Mouse (Mus musculus) gastrocnemius, postnatal 36 days (tissue): Measurements from ENCODE around the gene Rnf150. TPM values are rescaled to one million over a fixed set of nuclear protein-coding genes. Genes with fewer than 3 reads are reported as not detected.

ENCODE experiments used
- DNase-seq, 2 experiments: peaks; one replicate each; pipeline ENCODE4 v3.0.0; 2022
- intact Hi-C: fragments of 180-260 bp; cut with DNase I; formaldehyde crosslinking; loops from one replicate; pipeline ENCODE4 v1.15.1; 2025
- total RNA-seq, 2 experiments: library from RNA; stranded (reverse); gene quantifications; 2 replicates each; pipeline ENCODE4 v1.2.3; 2021

The Rnf150 gene
- total RNA-seq, 2 experiments from 2014 or later, result 19.7 to 24.2 TPM

DNA sequence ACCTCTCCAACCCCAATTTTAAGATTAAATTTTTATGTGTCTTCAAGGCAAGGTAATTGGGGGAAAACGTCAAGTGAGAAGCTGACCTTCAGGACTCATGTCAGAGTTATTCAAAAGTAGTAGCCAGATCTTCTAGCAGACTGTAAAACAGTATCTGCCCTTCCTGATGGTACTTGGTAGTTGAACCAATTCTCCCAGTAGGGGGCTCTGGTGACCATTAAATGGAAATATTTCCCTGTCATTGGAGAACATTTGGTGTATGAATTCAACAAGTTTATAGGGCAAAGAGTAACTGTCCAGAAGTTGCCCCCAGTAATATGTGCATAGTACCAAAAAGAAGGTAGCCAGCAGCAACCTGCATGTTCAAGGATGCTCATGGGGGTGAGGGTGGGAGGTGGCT, 236.9 kb downstream of the Rnf150 start:
- intact Hi-C loops, result loop anchor here (5.0 to 10.0 kb wide), 3 partner anchors 77 to 245 kb away; partner anchors contain the start of gene Mgat4d
- DNase-seq, result no peak

DNA sequence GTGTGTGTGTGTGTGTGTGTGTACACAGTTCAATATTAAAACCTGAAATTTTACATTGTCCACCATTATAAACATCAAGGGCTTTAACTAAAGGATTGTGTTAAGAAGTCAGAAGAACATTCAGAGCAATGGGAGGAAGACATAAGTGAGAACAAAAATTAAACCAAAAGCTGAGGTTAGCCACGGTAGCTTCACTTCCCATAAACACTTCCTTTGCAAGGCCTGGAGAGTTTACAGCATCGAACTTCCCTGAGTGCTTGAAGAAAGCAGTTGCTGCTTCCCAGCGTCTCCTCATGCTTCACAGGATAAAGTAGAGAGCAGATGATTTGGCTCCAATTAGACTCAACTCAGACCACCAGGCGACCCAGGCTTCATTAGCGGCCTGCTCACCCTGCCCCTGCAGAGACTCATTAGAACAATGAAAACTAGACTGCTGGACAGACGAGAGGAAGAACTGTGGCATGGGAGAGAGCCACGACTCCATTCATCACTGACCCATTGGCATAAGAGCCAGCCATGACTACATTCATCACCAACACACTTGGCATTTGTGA, 239.9 kb downstream of the Rnf150 start:
- DNase-seq, result no peak
- intact Hi-C loops, result loop anchor here (5.0 to 10.0 kb wide), 3 partner anchors 74 to 242 kb away; partner anchors contain the start of gene Mgat4d

DNA sequence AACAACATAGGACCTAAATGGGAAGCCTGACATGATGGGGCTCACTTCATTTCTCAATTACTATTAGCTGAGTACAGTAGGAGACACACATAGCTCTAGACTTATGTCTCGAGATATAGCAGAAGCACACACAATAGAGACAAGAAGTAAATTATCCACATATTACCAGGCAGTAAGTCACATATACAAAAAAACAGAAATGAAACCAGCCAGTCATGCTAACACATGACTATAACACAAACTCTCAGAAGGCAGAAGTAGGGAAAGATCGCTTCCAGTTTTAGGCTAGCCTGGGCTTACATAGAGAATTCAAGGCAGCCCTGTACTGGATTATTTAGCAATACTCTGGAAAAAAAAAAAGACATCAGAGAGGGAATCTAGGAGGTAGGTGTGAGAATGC, 240.8 kb downstream of the Rnf150 start:
- intact Hi-C loops, result loop anchor here (5.0 to 10.0 kb wide), 3 partner anchors 73 to 241 kb away; partner anchors contain the start of gene Mgat4d
- no peak for DNase-seq

- intact Hi-C loops, result loop anchor here (10.0 kb wide), 2 partner anchors 145 to 235 kb away; partner anchors contain the start of gene Mgat4d
- DNase-seq, result no peak
These were observed 246.6 kb downstream of the Rnf150 start for GRCm38 (mm10) chr8:83109756-83110155.

GRCm38 (mm10) chr8:83110177-83110576, 247.0 kb downstream of the Rnf150 start:
- no peak for DNase-seq
- intact Hi-C loops, result no loop called here

GRCm38 (mm10) chr8:83135086-83135485, 271.9 kb downstream of the Rnf150 start:
- DNase-seq, result no peak
- intact Hi-C loops, result no loop called here

GRCm38 (mm10) chr8:83140068-83140467, 276.9 kb downstream of the Rnf150 start:
- DNase-seq, result no peak

DNA sequence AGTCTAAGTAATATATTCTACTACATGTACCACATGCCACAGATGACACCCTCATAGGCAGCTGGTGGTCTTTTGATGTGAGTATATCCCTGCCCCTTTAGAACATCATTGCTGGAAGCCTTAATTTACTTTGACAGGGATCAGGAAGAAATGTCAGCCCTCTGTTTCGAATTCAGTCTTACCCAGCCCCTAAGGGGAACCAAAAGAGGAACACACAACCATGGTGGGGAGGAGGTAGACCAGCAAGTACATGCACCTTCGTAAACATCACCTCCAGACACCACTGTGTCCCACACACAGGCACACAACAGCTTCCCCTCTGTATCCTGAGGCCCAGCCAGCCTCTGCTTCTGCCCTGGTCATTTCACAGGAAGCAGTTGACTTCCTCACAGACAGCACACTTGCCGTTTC, 277.6 kb downstream of the Rnf150 start:
- no peak for DNase-seq
- intact Hi-C loops, result no loop called here

More at GRCm38 (mm10) chr8:83140068-83140467, 276.9 kb downstream of the Rnf150 start:
- intact Hi-C loops, result no loop called here

Other genes with a start within 250 kb of the Rnf150 start
- 10 to 100 TPM; 14.0 to 19.8 TPM for gene Zfp330, start 89.2 kb upstream of the Rnf150 start, total RNA-seq